Mouse (Mus musculus) neural tube, embryonic 12.5 days (tissue): ENCODE measurements at regions not wholly inside any gene's neighbourhood (a gene's known extent, or its start where the extent isn't known, plus 50 kb on each side); places are given as distances from the start of the nearest gene placed in this dataset.

Experiments
- ATAC-seq: fragments of 200-750 bp; cut with Nextera tagmentation; 2 replicates; pipeline ENCODE4 v1.8.0; 2017; ENCODE audit warnings: low read depth, mild to moderate bottlenecking, moderate TSS enrichment, moderate library complexity; ENCODE audit not compliant: low FRiP score
- H3K27ac ChIP-seq: fragments of 300-500 bp; sonication (generic); 2 replicates; pipeline ENCODE4 v1.5.1; 2016
- H3K27me3 ChIP-seq: fragments of 300-500 bp; sonication (generic); replicated peaks from 2 replicates; pipeline ENCODE4 v1.6.1; 2016; ENCODE audit warnings: mild to moderate bottlenecking
- H3K36me3 ChIP-seq: fragments of 300-500 bp; sonication (generic); 2 replicates; pipeline ENCODE4 v1.6.1; 2016; ENCODE audit warnings: mild to moderate bottlenecking
- H3K4me1 ChIP-seq: fragments of 300-500 bp; sonication (generic); 2 replicates; pipeline ENCODE4 v1.6.1; 2016
- H3K4me2 ChIP-seq: fragments of 300-500 bp; sonication (generic); replicated peaks from 2 replicates; pipeline ENCODE4 v1.6.1; 2016; ENCODE audit warnings: mild to moderate bottlenecking
- H3K4me3 ChIP-seq: fragments of 300-500 bp; sonication (generic); 2 replicates; pipeline ENCODE4 v1.5.1; 2016
- H3K9ac ChIP-seq: fragments of 300-500 bp; sonication (generic); 2 replicates; pipeline ENCODE4 v1.6.1; 2016; ENCODE audit warnings: mild to moderate bottlenecking
- H3K9me3 ChIP-seq: fragments of 300-500 bp; sonication (generic); 2 replicates; pipeline ENCODE4 v1.6.1; 2016; ENCODE audit warnings: mild to moderate bottlenecking
- WGBS: fragments of 180-500 bp; shearing (Covaris S2); methylation state at CpG from one replicate; pipeline ENCODE4 v1.1.7; 2016; 5-methylcytosine and 5-hydroxymethylcytosine counted together

DNA sequence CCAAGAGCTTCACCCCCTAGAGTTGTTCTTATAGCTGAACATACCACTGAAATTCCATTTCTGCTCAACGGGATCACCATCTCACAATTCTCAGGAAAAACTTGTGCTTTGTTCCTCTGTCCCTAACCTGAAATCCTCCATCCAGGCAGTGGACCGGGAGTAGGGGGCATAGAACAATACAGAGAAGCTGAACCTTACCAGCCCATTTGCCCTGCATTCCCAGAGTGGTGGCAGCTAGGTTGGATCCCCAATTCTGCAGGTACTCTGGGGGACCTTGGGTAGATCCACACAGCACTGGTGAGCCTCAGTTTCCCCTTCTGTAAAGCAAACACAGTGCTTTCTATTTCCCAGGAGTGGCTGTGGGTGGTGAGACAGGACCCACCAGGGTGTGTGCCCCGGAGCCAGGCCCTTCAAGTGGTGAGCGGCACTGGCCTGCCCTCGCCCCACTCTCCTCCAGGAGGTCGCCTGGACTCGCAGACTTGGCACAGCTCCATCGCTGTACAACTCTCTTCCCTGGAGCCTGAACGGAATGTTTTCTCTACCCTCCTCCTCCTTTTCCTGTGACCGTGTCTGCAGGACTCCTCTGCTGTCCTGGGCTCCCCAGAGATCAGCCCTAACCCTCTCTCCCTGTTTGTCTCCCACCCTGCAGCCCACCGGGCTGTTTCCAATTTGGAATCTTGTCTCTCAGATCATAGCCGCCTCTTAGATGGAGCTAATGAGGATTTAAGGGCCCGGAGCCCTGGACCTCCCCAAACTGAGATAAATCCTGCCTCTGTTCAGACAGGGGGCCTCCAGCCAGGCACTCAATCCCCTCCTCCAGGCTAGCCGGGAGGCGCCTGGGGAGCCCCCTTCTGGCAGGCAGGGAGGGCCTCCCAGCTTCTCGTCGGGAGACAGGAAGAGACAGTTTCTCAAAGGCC lies 52.3 kb upstream of the Cux1 start:
- H3K9me3 ChIP-seq, result no peaks in the 10 kb centered on the region
- peaks cover 17% of the 10 kb centered on the region for H3K4me1 ChIP-seq
- WGBS, result 14% methylated on average over 17 of the region's 17 CpGs
- H3K27me3 ChIP-seq, result peaks cover 30% of the 10 kb centered on the region
- ATAC-seq, result 0 out of 2 replicates have a peak, but pooled peaks have one; percentile 33
- no peaks in the 10 kb centered on the region for H3K36me3 ChIP-seq
- peak overlapping the region; percentile 39 for H3K4me2 ChIP-seq
- no peak overlapping the region for H3K27ac ChIP-seq
- H3K4me3 ChIP-seq, result no peak overlapping the region
- H3K9ac ChIP-seq, result peak overlapping the region; percentile 30; the same call in 1 of the 2 replicates

DNA sequence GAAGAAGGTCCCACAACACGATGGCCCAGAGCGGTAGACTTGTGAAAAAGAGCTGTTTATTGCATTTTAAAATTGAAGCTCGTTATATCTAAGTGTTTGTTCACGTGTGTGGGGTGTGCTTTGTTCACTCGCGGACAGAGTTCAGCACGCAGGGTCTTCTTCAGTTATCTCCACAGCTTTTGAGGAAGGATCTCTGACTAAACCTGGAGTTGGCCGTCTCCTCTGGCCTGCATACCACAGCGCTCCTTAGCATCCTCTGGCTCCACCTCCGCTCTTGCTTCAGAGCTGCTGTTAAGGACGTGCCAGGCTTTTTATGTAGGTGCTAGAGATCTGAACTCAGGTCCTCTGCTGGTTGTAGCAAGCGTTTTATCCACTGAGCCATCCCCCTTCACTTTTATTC lies 52.9 kb upstream of the Cux1 start:
- ATAC-seq, result no peak
- Histone ChIP-seq H3K4me2 (peak overlapping the region; percentile 39), H3K27me3 (peaks cover 30% of the 10 kb centered on the region), H3K4me3 (no peak overlapping the region), H3K4me1 (peaks cover 17% of the 10 kb centered on the region), H3K9me3 (no peaks in the 10 kb centered on the region), H3K9ac (peak overlapping the region; percentile 30; the same call in 1 of the 2 replicates), H3K27ac (no peak overlapping the region), H3K36me3 (no peaks in the 10 kb centered on the region)
- WGBS, result 29% methylated on average over 12 of the region's 12 CpGs

DNA sequence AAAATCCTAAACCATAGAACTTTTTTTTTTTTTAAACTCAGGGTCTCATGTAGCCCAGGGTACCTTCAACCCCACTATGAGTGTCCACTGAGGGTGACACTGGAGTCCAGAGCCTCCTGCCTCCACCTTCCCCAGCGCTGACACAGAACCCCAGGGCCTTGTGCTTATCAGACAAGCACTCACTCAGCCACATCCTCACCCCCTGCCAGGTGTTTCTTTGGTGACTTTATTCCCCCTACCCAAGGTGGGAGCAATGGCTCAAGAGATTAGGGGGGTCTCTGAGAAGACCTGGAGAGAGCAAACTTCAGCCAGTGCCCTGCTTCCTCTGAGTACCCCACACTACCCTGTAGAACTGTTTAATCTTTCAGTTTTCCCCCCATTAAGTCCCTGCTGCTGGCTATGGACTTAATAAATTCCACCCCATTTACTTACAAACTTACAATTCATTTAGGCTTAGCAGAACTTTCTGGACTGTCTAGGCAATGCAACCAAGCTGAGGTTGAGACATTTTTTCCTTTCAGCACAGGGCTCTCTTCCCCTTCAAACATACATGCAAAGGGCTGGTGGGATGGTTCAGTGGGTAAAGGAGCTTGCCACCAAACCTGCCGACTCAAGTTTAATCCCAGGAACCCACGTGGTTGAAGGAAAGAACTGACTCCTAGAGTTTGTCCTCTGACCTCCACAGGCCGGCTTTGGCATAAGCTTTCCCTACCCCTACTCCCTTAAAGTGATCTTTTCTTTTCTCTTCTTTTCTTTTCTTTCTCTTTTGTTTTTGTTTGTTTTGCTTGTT lies 54.2 kb upstream of the Cux1 start:
- Histone ChIP-seq H3K36me3 (no peaks in the 10 kb centered on the region), H3K4me2 (no peak overlapping the region), H3K9ac (no peak overlapping the region), H3K27ac (no peak overlapping the region), H3K27me3 (peaks cover 30% of the 10 kb centered on the region), H3K9me3 (no peaks in the 10 kb centered on the region), H3K4me3 (no peak overlapping the region), H3K4me1 (peaks cover 17% of the 10 kb centered on the region)
- ATAC-seq, result no peak
- WGBS, result 33% methylated on average over 4 of the region's 4 CpGs

DNA sequence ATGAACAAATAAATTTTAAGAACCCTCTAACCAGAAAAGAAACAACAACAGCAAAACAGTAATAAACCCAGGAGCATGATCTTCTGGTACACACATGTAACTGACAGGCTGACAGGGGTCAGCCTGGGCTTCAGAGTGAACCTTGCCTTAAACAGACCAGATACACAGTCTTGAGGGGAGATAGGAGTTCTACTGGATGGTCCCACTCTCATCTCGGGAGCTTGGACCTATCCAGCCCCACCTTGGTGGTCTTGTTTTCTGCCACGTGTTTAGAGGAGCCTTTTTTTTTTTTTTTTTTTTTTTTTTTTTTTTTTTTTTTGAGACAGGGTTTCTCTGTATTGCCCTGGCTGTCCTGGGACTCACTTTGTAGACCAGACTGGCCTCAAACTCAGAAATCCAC lies 54.9 kb upstream of the Cux1 start:
- Histone ChIP-seq H3K9me3 (no peaks in the 10 kb centered on the region), H3K9ac (no peak overlapping the region), H3K4me2 (no peak overlapping the region), H3K4me1 (peaks cover 17% of the 10 kb centered on the region), H3K4me3 (no peak overlapping the region), H3K36me3 (no peaks in the 10 kb centered on the region), H3K27me3 (peaks cover 30% of the 10 kb centered on the region), H3K27ac (no peak overlapping the region)
- no peak for ATAC-seq
- 18% methylated on average over 2 of the region's 2 CpGs for WGBS

DNA sequence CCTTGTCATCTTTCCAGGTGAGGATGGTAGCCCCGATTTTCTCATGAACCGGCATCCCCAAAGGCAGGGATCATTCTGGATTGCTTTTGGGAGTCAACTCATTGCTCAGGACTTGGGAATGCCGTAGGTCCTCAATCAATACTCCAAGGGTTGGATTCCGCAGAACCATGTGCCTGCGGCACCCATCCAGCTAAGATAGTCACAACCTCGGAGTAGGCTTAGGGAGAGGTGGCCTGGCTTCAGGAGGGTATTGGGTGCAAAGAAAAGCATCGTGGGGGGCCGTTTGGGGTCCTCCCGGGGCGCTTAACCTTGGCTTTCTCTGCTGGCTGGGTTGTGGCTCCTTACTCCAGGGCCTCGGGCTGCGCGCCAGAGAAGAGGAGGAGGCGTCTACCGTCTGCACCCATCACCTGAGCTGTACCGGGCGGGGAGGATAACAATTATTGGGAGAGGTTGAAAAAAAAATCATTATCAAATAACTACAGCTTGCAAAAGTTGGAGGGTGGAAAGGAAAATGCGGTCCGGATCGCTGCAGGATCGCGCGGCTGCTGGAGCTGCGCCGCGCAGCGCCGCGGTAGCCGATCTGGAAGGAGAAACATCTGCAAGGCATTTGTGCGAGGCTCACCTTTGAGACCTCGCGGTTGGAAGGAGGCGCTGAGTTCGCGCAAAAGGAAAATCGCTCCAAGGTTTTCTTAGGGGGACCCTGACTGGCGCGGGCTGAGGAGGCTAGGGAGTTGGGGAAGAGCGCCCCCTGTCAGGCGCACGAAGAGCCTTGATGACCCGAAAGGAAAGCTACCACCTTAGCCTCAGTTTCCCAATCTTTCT lies 55.6 kb upstream of the Cux1 start:
- WGBS, result 3% methylated on average over 43 of the region's 43 CpGs
- no peak for ATAC-seq
- Histone ChIP-seq H3K4me3 (peak overlapping the region; percentile 35), H3K36me3 (no peaks in the 10 kb centered on the region), H3K4me1 (peaks cover 17% of the 10 kb centered on the region), H3K27me3 (peaks cover 30% of the 10 kb centered on the region), H3K27ac (no peak overlapping the region), H3K9ac (no peak overlapping the region; the same call in 1 of the 2 replicates), H3K4me2 (peak overlapping the region; percentile 71), H3K9me3 (no peaks in the 10 kb centered on the region)

DNA sequence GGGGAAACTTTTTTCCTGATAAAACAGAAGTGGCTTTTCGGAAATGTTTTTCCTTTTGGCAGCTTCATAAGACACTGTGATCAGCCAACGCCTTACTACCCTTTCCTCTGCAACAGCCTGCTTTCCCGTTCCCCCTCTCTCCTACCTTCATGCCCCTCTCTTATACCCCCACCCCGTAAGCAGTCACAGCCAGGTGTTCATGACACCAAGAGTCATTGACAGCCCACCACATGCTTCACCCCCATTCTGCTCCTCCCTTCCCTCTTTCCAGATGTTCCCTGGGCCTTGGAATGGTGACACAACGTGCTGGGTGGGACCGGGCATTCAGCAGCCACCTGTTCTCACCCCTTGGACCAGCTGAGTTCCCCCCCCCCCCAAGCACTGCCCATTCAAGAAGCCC lies 56.5 kb upstream of the Cux1 start:
- no peak for ATAC-seq
- Histone ChIP-seq H3K4me3 (no peak overlapping the region), H3K9me3 (no peaks in the 10 kb centered on the region), H3K36me3 (no peaks in the 10 kb centered on the region), H3K9ac (no peak overlapping the region), H3K27ac (no peak overlapping the region), H3K4me2 (no peak overlapping the region), H3K27me3 (peaks cover 28% of the 10 kb centered on the region), H3K4me1 (peaks cover 17% of the 10 kb centered on the region)
- WGBS, result 67% methylated on average over 6 of the region's 6 CpGs

DNA sequence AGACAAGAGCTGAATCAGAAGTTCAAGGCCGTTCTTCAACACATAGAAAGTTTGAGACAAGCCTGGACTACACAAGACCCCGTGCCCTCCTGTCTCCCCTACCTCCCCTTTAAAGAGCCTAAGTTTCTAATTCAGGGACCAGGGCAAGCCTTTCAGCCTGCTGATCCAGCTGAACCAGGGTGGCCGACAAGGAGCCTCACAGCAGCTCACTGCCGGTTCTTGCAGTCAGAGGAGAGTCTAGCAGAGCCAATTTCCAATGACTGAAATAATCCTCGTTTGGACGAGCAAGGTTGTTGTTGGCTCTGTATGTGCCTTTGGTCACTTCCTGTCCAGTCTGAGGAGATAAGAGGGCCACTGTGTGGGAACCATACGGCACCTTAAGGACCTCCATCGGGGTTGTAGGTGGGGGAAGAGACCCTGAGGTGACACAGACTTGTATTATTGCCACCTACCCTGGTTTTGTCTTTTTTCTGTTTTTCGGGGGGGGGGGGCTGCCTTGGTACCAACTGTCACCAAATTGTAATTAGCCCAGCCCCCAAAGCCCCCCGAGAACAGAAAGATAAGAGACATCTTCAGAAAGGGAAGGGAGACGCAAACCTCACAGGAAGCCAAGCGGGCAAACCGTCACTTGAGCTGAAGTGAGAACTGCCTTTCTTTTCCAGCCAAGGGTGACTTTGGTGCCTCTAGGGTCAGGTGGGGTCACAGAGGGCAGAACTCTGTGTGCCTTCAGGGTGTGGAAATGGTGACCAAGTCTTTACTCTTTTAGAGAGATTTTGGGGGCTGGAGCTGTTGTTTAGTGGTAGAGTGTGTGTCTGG lies 58.1 kb upstream of the Cux1 start:
- 71% methylated on average over 13 of the region's 13 CpGs for WGBS
- no peak for ATAC-seq
- Histone ChIP-seq H3K4me3 (no peak overlapping the region), H3K4me2 (no peak overlapping the region), H3K27me3 (peaks cover 20% of the 10 kb centered on the region), H3K27ac (no peak overlapping the region), H3K9me3 (no peaks in the 10 kb centered on the region), H3K9ac (no peak overlapping the region), H3K4me1 (peaks cover 9% of the 10 kb centered on the region; the same call in 1 of the 2 replicates), H3K36me3 (no peaks in the 10 kb centered on the region)

DNA sequence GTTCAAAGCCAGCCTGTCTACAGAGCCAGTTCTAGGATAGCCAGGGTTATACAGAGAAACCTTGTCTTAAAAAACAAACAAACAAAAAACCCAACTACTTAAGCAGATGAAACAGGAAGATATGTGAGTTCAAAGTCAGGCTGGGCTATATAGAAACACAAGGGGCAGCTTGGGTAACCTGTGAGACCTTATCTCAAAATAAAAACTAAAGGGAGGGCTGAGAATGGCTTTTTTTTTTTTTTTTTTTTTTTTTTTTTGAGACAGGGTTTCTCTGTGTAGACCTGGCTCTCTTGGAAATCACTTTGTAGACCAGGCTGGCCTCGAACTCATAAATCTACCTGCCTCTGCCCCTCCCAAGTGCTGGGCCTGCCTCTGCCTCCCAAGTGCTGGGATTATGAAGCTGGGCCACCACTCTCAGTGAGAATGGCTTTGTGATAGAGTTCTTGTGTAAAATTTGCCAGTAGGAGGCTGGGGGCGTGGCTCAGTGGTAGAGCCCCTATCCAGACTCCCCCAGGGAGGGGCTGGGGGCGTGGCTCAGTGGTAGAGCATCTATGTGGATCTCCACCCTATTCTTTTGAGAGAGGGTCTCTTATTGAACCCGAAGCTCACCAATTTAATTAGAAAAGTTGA lies 59.0 kb upstream of the Cux1 start:
- Histone ChIP-seq H3K36me3 (no peaks in the 10 kb centered on the region), H3K9ac (no peak overlapping the region), H3K4me1 (peaks cover 9% of the 10 kb centered on the region; the same call in 1 of the 2 replicates), H3K9me3 (no peaks in the 10 kb centered on the region), H3K27me3 (peaks cover 15% of the 10 kb centered on the region), H3K4me3 (no peak overlapping the region), H3K27ac (no peak overlapping the region), H3K4me2 (no peak overlapping the region)
- no peak for ATAC-seq
- WGBS, result 48% methylated on average over 4 of the region's 4 CpGs

DNA sequence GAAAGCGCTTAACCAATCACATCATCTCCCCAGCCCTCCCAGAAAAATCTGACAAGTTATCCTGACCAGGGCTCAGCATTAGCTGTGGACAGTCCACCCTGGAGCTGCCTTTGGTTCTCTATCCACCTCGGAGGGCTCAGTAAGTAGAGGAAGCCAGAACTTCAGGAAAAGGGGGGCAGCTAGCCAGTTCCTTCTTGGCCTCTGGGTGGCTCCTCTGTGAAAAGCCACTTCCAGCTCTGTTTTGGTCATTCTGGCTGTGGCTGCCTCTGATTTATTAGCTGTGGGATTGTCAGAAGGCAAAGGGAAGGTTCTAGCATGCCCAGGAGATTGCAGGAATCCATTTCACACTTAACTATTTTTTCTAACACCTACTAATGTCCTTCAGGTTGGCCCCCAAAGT lies 59.6 kb upstream of the Cux1 start:
- H3K9me3 ChIP-seq, result no peaks in the 10 kb centered on the region
- H3K36me3 ChIP-seq, result no peaks in the 10 kb centered on the region
- peaks cover 9% of the 10 kb centered on the region; the same call in 1 of the 2 replicates for H3K4me1 ChIP-seq
- H3K9ac ChIP-seq, result no peak overlapping the region
- no peak for ATAC-seq
- H3K4me3 ChIP-seq, result no peak overlapping the region
- 0 out of 2 replicates have a peak, but pooled peaks cover 9% of the 10 kb centered on the region for H3K27me3 ChIP-seq
- H3K4me2 ChIP-seq, result no peak overlapping the region
- no peak overlapping the region for H3K27ac ChIP-seq
- 76% methylated on average over 2 of the region's 2 CpGs for WGBS

DNA sequence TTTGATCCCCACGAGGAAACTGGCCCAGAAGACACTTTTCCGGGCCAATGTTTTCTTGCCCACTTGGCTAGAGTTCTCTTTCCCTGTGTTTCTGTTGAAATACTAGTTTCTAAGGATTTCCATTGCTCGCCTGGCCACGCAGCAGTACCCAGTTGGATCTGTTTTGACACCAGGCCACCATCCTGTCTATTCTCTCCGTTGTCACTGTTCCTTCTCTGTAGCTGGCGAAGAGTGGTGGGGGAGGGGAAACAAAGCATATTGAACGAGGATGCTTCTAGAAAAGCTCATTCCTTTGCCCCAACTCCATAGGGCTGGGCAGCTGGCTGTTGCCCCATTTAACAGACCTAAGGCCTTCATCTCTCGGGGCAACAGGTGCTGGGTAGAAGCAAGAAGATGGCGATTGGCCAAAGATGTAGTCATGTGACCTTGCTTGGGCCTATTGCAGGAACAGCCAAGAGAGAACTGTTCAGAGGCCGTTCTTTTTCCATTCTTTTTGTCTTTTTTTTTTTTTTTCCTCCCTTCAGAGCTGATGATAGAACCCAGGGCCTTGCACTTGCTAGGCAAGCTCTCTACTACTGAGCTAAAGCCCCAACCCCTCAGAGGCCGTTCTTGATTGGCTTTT lies 60.5 kb upstream of the Cux1 start:
- no peak for ATAC-seq
- H3K4me2 ChIP-seq, result no peak overlapping the region

More for the DNA sequence above, 60.5 kb upstream of the Cux1 start:
- no peak overlapping the region for H3K9ac ChIP-seq
- no peaks in the 10 kb centered on the region for H3K36me3 ChIP-seq
- no peaks in the 10 kb centered on the region for H3K9me3 ChIP-seq
- H3K27me3 ChIP-seq, result 0 out of 2 replicates have a peak, but pooled peaks cover 6% of the 10 kb centered on the region
- 76% methylated on average over 11 of the region's 11 CpGs for WGBS
- peaks cover 6% of the 10 kb centered on the region; the same call in 1 of the 2 replicates for H3K4me1 ChIP-seq
- no peak overlapping the region for H3K27ac ChIP-seq
- H3K4me3 ChIP-seq, result no peak overlapping the region
